Mouse (Mus musculus) midbrain, embryonic 11.5 days (tissue): ENCODE measurements around the gene Gimap7. TPM values are rescaled to one million over a fixed set of nuclear protein-coding genes. Genes with fewer than 3 reads are reported as not detected.

Experiments used
- ATAC-seq: fragments of 200-750 bp; cut with Nextera tagmentation; 2 replicates; pipeline ENCODE4 v1.8.0; 2017; ENCODE audit warnings: moderate TSS enrichment, moderate library complexity; ENCODE audit not compliant: low FRiP score
- DNase-seq: peaks from one replicate; pipeline ENCODE4 v3.0.0; 2015; ENCODE audit warnings: low spot score; ENCODE audit errors: missing footprints
- H3K27ac ChIP-seq: fragments of 300-500 bp; sonication (generic); 2 replicates; pipeline ENCODE4 v1.5.1; 2014; ENCODE audit warnings: low read depth, low read length
- H3K27me3 ChIP-seq: fragments of 300-500 bp; sonication (generic); 2 replicates; pipeline ENCODE4 v1.6.1; 2014; ENCODE audit warnings: mild to moderate bottlenecking, low read length, moderate library complexity, mixed read lengths; ENCODE audit not compliant: control insufficient read depth, insufficient read depth
- H3K36me3 ChIP-seq: fragments of 300-500 bp; sonication (generic); 2 replicates; pipeline ENCODE4 v1.6.1; 2014; ENCODE audit warnings: mild to moderate bottlenecking, low read length, moderate library complexity, mixed read lengths; ENCODE audit not compliant: control insufficient read depth, insufficient read depth
- H3K4me1 ChIP-seq: fragments of 300-500 bp; sonication (generic); 2 replicates; pipeline ENCODE4 v1.6.1; 2014; ENCODE audit warnings: low read length; ENCODE audit not compliant: control insufficient read depth, insufficient read depth
- H3K4me2 ChIP-seq: fragments of 300-500 bp; sonication (generic); 2 replicates; pipeline ENCODE4 v1.6.1; 2014; ENCODE audit warnings: mild to moderate bottlenecking, moderate library complexity
- H3K4me3 ChIP-seq: fragments of 300-500 bp; sonication (generic); 2 replicates; pipeline ENCODE4 v1.5.1; 2014; ENCODE audit warnings: low read depth, low read length
- H3K9ac ChIP-seq: fragments of 300-500 bp; sonication (generic); 2 replicates; pipeline ENCODE4 v1.6.1; 2014; ENCODE audit warnings: low read length
- H3K9me3 ChIP-seq: fragments of 300-500 bp; sonication (generic); 2 replicates; pipeline ENCODE4 v1.6.1; 2016; ENCODE audit warnings: low read length; ENCODE audit not compliant: control insufficient read depth
- WGBS: fragments of 180-500 bp; shearing (Covaris S2); extraction: QIAGEN DNeasy Blood & Tissue Kit; methylation state at CpG from one replicate; pipeline ENCODE4 v1.1.7; 2014; 5-methylcytosine and 5-hydroxymethylcytosine counted together
- polyA plus RNA-seq: library from polyadenylated mRNA; unstranded; fragments of >200 nt; fragmentation: Nextera tagmentation; extraction: Ambion mirVana; gene quantifications from 2 replicates; pipeline ENCODE4 v1.2.1, GENCODE M21; 2014

The Gimap7 gene
- polyA plus RNA-seq, 1 experiment from 2014 or later, result not detected

DNA sequence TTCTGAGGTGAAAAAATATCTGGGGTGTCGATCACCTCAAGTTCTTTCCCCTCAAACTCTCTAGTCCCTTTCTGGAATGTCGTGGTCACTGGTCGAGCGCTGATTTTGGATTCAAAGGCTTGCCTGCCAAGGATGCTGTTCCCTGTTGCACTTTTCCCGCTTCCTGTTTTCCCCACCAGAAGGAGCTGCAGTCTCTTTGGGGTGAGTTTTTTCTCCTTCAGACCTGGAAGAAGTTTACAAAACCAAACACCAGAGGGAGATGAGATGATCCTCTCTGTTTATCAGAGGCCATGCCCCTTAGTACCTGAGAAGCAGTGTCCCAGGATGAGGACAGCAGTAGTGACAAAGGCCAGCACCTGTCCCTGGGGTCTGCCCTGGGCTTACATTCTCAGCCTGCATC is 15.8 kb upstream of the Gimap7 start:
- Histone ChIP-seq H3K4me3 (no peak overlapping the region), H3K9me3 (no peaks in the 10 kb centered on the region), H3K36me3 (no peaks in the 10 kb centered on the region), H3K27ac (no peak overlapping the region), H3K9ac (no peak overlapping the region), H3K4me2 (no peak overlapping the region), H3K27me3 (no peaks in the 10 kb centered on the region), H3K4me1 (no peaks in the 10 kb centered on the region)
- DNase-seq (no peak), ATAC-seq (no peak)
- WGBS, result 81% methylated on average over 5 of the region's 5 CpGs

DNA sequence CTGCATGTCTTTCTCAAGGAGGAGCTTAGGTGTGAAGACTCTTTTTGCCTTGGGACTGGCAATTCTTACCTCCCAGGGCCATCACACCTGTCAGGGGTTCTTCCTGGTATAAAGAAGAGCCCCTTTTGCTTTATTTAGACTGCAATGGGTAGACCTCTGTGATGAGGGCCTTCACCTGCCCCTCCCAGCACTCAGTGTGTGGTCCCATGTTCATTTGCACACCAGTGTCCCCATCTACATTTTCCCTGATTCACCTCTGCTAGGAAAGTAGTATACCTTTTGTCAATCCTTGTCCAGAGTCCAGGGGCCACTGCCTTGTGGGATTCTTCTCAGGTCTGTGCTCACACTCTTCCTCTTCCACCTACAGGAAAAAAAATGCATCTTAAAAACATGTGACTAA is 14.3 kb upstream of the Gimap7 start:
- Histone ChIP-seq H3K27ac (no peak overlapping the region), H3K9me3 (no peaks in the 10 kb centered on the region), H3K9ac (no peak overlapping the region), H3K27me3 (no peaks in the 10 kb centered on the region), H3K36me3 (no peaks in the 10 kb centered on the region), H3K4me1 (no peaks in the 10 kb centered on the region), H3K4me3 (no peak overlapping the region), H3K4me2 (no peak overlapping the region)
- ATAC-seq (no peak), DNase-seq (no peak)

GRCm38 (mm10) chr6:48706130-48706529 is 12.3 kb upstream of the Gimap7 start:
- no peak overlapping the region for H3K27ac ChIP-seq
- H3K27me3 ChIP-seq, result no peaks in the 10 kb centered on the region
- ATAC-seq (no peak), DNase-seq (no peak)
- H3K4me3 ChIP-seq, result no peak overlapping the region
- no peaks in the 10 kb centered on the region for H3K9me3 ChIP-seq
- H3K9ac ChIP-seq, result no peak overlapping the region
- H3K4me1 ChIP-seq, result no peaks in the 10 kb centered on the region
- no peak overlapping the region for H3K4me2 ChIP-seq
- 47% methylated on average over 3 of the region's 3 CpGs for WGBS
- no peaks in the 10 kb centered on the region for H3K36me3 ChIP-seq

DNA sequence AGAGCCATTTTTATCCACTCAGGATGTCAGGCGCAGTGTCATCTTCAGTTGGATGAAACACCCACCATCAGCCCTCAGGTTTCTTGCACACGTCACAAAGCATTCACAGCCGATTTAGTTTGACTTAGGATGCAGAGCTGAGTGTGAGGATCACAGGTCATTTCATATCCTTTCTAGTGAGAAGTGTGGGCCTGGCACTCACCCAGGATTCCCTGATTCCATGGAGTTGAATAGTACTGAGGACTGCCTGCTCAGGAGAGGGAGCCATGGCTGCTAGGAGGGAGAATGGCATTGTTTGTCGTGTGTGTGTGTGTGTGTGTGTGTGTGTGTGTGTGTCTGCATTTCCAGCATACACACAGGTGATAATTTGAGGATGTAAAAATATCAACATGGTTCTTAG is 1.9 kb downstream of the Gimap7 start:
- Histone ChIP-seq H3K27me3 (no peaks in the 10 kb centered on the region), H3K36me3 (no peaks in the 10 kb centered on the region), H3K4me2 (no peak overlapping the region), H3K4me3 (no peak overlapping the region), H3K9me3 (no peaks in the 10 kb centered on the region), H3K4me1 (0 out of 2 replicates have a peak, but pooled peaks cover under 1% of the 10 kb centered on the region), H3K27ac (no peak overlapping the region), H3K9ac (no peak overlapping the region)
- WGBS, result 85% methylated on average over 4 of the region's 4 CpGs
- ATAC-seq (no peak), DNase-seq (no peak)

DNA sequence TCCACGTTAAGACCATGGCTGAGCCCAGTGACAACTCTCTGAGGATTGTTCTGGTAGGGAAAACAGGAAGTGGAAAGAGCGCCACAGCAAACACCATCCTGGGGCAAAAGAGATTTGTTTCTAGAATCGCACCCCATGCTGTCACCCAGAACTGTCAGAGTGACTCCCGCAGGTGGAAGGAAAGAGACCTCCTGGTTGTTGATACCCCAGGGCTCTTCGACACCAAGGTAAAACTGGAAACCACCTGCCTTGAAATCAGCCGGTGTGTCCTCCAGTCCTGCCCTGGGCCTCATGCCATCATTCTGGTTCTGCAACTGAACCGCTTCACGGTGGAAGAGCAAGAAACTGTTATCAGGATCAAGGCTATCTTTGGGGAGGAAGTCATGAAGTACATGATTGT is 5.0 kb downstream of the Gimap7 start:
- H3K4me3 ChIP-seq, result no peak overlapping the region
- WGBS, result 86% methylated on average over 8 of the region's 8 CpGs
- ATAC-seq (no peak), DNase-seq (no peak)
- no peaks in the 10 kb centered on the region for H3K9me3 ChIP-seq
- H3K27me3 ChIP-seq, result no peaks in the 10 kb centered on the region
- no peak overlapping the region for H3K27ac ChIP-seq
- H3K36me3 ChIP-seq, result no peaks in the 10 kb centered on the region
- 0 out of 2 replicates have a peak, but pooled peaks cover 2% of the 10 kb centered on the region for H3K4me1 ChIP-seq
- no peak overlapping the region for H3K4me2 ChIP-seq
- no peak overlapping the region for H3K9ac ChIP-seq

GRCm38 (mm10) chr6:48725476-48725875 is 7.1 kb downstream of the Gimap7 start:
- no peak overlapping the region for H3K4me2 ChIP-seq
- ATAC-seq (no peak), DNase-seq (no peak)
- H3K9me3 ChIP-seq, result no peaks in the 10 kb centered on the region
- WGBS, result 0% methylated on average over 1 of the region's 1 CpGs
- 0 out of 2 replicates have a peak, but pooled peaks cover 2% of the 10 kb centered on the region for H3K4me1 ChIP-seq
- no peaks in the 10 kb centered on the region for H3K36me3 ChIP-seq
- H3K27ac ChIP-seq, result no peak overlapping the region
- H3K27me3 ChIP-seq, result no peaks in the 10 kb centered on the region
- H3K4me3 ChIP-seq, result no peak overlapping the region
- H3K9ac ChIP-seq, result no peak overlapping the region

DNA sequence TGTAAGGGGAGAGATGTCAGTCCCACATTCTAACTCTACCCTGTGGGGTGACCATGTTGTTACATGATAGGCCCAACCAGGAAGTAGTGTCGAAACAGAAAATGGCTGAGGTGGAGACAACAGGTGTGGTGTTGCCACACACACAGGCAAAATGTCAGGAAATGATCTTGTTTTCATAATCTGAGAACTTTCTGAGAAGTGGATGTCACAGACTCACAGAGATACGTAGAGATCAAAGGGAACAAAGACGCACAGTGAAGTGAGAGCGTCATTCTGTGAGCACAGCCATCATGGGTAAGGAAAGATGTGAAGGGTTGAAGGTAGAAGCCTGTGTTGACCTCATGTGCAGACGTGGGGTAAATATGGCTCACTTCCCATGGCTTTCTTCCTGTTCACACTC is 9.3 kb downstream of the Gimap7 start:
- Histone ChIP-seq H3K4me2 (no peak overlapping the region), H3K27me3 (no peaks in the 10 kb centered on the region), H3K36me3 (no peaks in the 10 kb centered on the region), H3K4me3 (no peak overlapping the region), H3K9ac (no peak overlapping the region), H3K9me3 (no peaks in the 10 kb centered on the region), H3K4me1 (0 out of 2 replicates have a peak, but pooled peaks cover 2% of the 10 kb centered on the region), H3K27ac (no peak overlapping the region)
- WGBS, result 86% methylated on average over 5 of the region's 5 CpGs
- ATAC-seq (no peak), DNase-seq (no peak)

DNA sequence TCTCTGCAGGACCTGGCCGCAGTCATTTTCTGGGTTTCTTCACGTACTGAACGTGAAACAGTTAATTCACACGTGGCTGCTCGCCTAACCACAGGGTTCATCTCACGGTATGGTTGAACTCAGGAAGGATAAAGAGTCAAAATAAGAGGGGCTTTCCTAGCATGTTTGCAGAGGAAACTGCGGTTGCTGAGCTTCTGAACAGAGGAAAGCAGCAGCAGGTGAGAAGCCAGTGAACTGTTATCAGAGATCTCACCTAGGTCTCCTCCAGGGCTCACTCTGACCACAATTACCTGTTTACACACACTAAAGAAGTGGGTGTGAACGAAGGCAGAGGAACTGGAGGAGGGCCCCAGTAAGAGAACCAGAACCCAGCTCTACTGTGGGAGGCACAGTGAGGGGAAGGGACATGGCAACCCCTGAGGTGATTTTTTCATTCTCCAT is 14.5 kb downstream of the Gimap7 start:
- H3K27ac ChIP-seq, result no peak overlapping the region

GRCm38 (mm10) chr6:48733660-48734059 is 15.2 kb downstream of the Gimap7 start:
- 78% methylated on average over 1 of the region's 1 CpGs for WGBS
- no peak overlapping the region for H3K4me2 ChIP-seq
- no peaks in the 10 kb centered on the region for H3K4me1 ChIP-seq
- H3K36me3 ChIP-seq, result no peaks in the 10 kb centered on the region
- ATAC-seq (no peak), DNase-seq (no peak)
- H3K9ac ChIP-seq, result no peak overlapping the region
- no peaks in the 10 kb centered on the region for H3K9me3 ChIP-seq
- H3K27ac ChIP-seq, result no peak overlapping the region
- H3K4me3 ChIP-seq, result no peak overlapping the region
- no peaks in the 10 kb centered on the region for H3K27me3 ChIP-seq

More for the DNA sequence above, 14.5 kb downstream of the Gimap7 start:
- Histone ChIP-seq H3K4me1 (no peaks in the 10 kb centered on the region), H3K36me3 (no peaks in the 10 kb centered on the region), H3K4me2 (no peak overlapping the region), H3K9me3 (no peaks in the 10 kb centered on the region), H3K27me3 (no peaks in the 10 kb centered on the region), H3K9ac (no peak overlapping the region), H3K4me3 (no peak overlapping the region)
- WGBS, result 65% methylated on average over 8 of the region's 8 CpGs
- no peak for DNase-seq
- ATAC-seq, result no peak

GRCm38 (mm10) chr6:48737053-48737452 is 18.6 kb downstream of the Gimap7 start:
- Histone ChIP-seq H3K9ac (no peak overlapping the region), H3K27ac (no peak overlapping the region), H3K9me3 (no peaks in the 10 kb centered on the region), H3K4me2 (no peak overlapping the region), H3K4me1 (no peaks in the 10 kb centered on the region), H3K27me3 (peaks cover 2% of the 10 kb centered on the region; the same call in 1 of the 2 replicates), H3K36me3 (no peaks in the 10 kb centered on the region), H3K4me3 (no peak overlapping the region)
- DNase-seq (no peak), ATAC-seq (no peak)
- WGBS, result 74% methylated on average over 2 of the region's 2 CpGs
